Mouse (Mus musculus): ENCODE measurements at regions not wholly inside any gene's neighbourhood (a gene's known extent, or its start where the extent isn't known, plus 50 kb on each side); places are given as distances from the start of the nearest gene placed in this dataset.

- Histone ChIP-seq H3K4me2 (ENCODE audit: low read length) (no peak overlapping the region), H3K4me3 (replicated peaks; ENCODE audit: low read length) (no peak overlapping the region), H3K27ac (ENCODE audit: low read length) (no peak overlapping the region), H3K4me1 (replicated peaks; ENCODE audit: control insufficient read depth, insufficient read depth, low read length) (no peaks in the 10 kb centered on the region), H3K9ac (replicated peaks; ENCODE audit: low read depth, low read length) (no peak overlapping the region), H3K27me3 (replicated peaks; ENCODE audit: control insufficient read depth, insufficient read depth, low read length) (no peaks in the 10 kb centered on the region), H3K9me3 (ENCODE audit: control insufficient read depth, low read length) (no peaks in the 10 kb centered on the region), H3K36me3 (ENCODE audit: control insufficient read depth, insufficient read depth) (no peaks in the 10 kb centered on the region)
- ATAC-seq, result no peak
- 87% methylated on average over 8 of the region's 8 CpGs for WGBS
Measured at GRCm38 (mm10) chr10:118083721-118084075, 57.9 kb upstream of the Mdm1 start.

DNA sequence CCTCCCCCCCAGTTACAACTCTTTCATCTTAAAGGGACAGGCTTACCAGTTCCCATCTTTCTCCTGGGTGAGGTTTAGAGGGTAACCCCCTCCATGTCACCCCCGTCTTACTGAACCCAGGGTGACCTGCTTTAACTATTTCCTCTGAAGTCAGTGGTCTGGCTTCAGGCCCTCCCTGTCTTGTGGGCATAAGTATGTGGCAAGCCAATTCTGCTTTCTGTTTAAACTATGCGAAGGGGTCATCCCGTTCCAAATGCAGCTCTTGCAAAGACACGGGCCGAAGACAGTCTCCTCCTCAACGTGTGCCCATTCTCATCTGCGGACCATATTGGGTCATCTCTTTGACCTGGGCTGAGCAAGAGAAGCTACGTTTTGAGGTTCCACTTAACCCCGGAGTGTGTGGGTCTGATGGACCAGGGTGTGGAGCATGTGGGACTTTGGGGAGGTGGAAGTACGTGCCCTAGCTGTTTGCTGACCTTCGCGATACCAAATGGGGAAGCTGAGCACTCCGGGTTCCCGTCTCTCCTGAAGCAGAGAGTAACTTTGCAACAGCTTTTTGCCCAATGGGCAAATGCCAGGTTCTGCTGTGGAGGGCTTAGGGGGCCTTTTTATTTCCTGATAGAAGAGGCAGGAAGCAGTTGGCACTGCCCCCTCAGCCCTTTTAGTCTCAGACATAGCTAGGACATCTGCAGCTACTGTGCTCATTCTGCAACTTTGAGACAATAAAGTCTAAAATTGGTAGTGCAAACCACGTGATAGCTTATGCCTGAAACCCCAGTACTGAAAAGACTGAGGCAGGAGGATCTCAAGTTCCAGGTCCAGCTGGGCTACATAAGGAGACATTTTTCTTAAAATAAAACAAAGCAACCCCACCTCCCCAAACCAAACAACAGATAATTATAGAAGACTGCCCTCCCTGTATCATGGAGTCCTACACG lies 56.3 kb upstream of the Mdm1 start:
- no peak for ATAC-seq
- no peaks in the 10 kb centered on the region for H3K27me3 ChIP-seq (replicated peaks; ENCODE audit: control insufficient read depth, insufficient read depth, low read length)
- WGBS, result 94% methylated on average over 16 of the region's 16 CpGs

GRCm38 (mm10) chr10:118087570-118088340 lies 53.9 kb upstream of the Mdm1 start:
- Histone ChIP-seq H3K9me3 (ENCODE audit: control insufficient read depth, low read length) (no peaks in the 10 kb centered on the region), H3K27ac (ENCODE audit: low read length) (no peak overlapping the region), H3K27me3 (replicated peaks; ENCODE audit: control insufficient read depth, insufficient read depth, low read length) (no peaks in the 10 kb centered on the region), H3K9ac (replicated peaks; ENCODE audit: low read depth, low read length) (no peak overlapping the region), H3K4me1 (replicated peaks; ENCODE audit: control insufficient read depth, insufficient read depth, low read length) (no peaks in the 10 kb centered on the region), H3K36me3 (ENCODE audit: control insufficient read depth, insufficient read depth) (no peaks in the 10 kb centered on the region), H3K4me2 (ENCODE audit: low read length) (peak overlapping the region; percentile 9), H3K4me3 (replicated peaks; ENCODE audit: low read length) (no peak overlapping the region)
- ATAC-seq, result peak; percentile 49; the same call in 1 of the 2 replicates
- WGBS, result 15% methylated on average over 12 of the region's 12 CpGs

More for the DNA sequence above, 56.3 kb upstream of the Mdm1 start:
- no peaks in the 10 kb centered on the region for H3K36me3 ChIP-seq (ENCODE audit: control insufficient read depth, insufficient read depth)
- no peak overlapping the region for H3K27ac ChIP-seq (ENCODE audit: low read length)
- no peak overlapping the region for H3K9ac ChIP-seq (replicated peaks; ENCODE audit: low read depth, low read length)
- H3K4me2 ChIP-seq (ENCODE audit: low read length), result no peak overlapping the region
- H3K9me3 ChIP-seq (ENCODE audit: control insufficient read depth, low read length), result no peaks in the 10 kb centered on the region
- H3K4me3 ChIP-seq (replicated peaks; ENCODE audit: low read length), result no peak overlapping the region
- no peaks in the 10 kb centered on the region for H3K4me1 ChIP-seq (replicated peaks; ENCODE audit: control insufficient read depth, insufficient read depth, low read length)

GRCm38 (mm10) chr10:118088499-118088898 lies 53.1 kb upstream of the Mdm1 start:
- no peak overlapping the region for H3K27ac ChIP-seq (ENCODE audit: low read length)
- H3K4me2 ChIP-seq (ENCODE audit: low read length), result peak overlapping the region; percentile 9; the same call in 1 of the 2 replicates
- no peaks in the 10 kb centered on the region for H3K9me3 ChIP-seq (ENCODE audit: control insufficient read depth, low read length)
- 5% methylated on average over 2 of the region's 2 CpGs for WGBS
- ATAC-seq, result no peak
- H3K4me3 ChIP-seq (replicated peaks; ENCODE audit: low read length), result no peak overlapping the region
- H3K9ac ChIP-seq (replicated peaks; ENCODE audit: low read depth, low read length), result no peak overlapping the region
- no peaks in the 10 kb centered on the region for H3K36me3 ChIP-seq (ENCODE audit: control insufficient read depth, insufficient read depth)
- H3K27me3 ChIP-seq (replicated peaks; ENCODE audit: control insufficient read depth, insufficient read depth, low read length), result no peaks in the 10 kb centered on the region
- H3K4me1 ChIP-seq (replicated peaks; ENCODE audit: control insufficient read depth, insufficient read depth, low read length), result no peaks in the 10 kb centered on the region

- H3K4me2 ChIP-seq (ENCODE audit: low read length), result no peak overlapping the region
- no peaks in the 10 kb centered on the region for H3K36me3 ChIP-seq (ENCODE audit: control insufficient read depth, insufficient read depth)
- no peaks in the 10 kb centered on the region for H3K27me3 ChIP-seq (replicated peaks; ENCODE audit: control insufficient read depth, insufficient read depth, low read length)
- WGBS, result 78% methylated on average over 6 of the region's 6 CpGs
- no peak overlapping the region for H3K4me3 ChIP-seq (replicated peaks; ENCODE audit: low read length)
- H3K4me1 ChIP-seq (replicated peaks; ENCODE audit: control insufficient read depth, insufficient read depth, low read length), result no peaks in the 10 kb centered on the region
- H3K9ac ChIP-seq (replicated peaks; ENCODE audit: low read depth, low read length), result no peak overlapping the region
- ATAC-seq, result no peak
- no peak overlapping the region for H3K27ac ChIP-seq (ENCODE audit: low read length)
- no peaks in the 10 kb centered on the region for H3K9me3 ChIP-seq (ENCODE audit: control insufficient read depth, low read length)
Measured at GRCm38 (mm10) chr10:118089879-118090278, 51.7 kb upstream of the Mdm1 start.

GRCm38 (mm10) chr10:118091476-118091875 lies 50.1 kb upstream of the Mdm1 start:
- WGBS, result 95% methylated on average over 12 of the region's 12 CpGs
- ATAC-seq, result no peak
- no peaks in the 10 kb centered on the region for H3K36me3 ChIP-seq (ENCODE audit: control insufficient read depth, insufficient read depth)

More at GRCm38 (mm10) chr10:118091476-118091875, 50.1 kb upstream of the Mdm1 start:
- Histone ChIP-seq H3K27me3 (replicated peaks; ENCODE audit: control insufficient read depth, insufficient read depth, low read length) (no peaks in the 10 kb centered on the region), H3K4me2 (ENCODE audit: low read length) (no peak overlapping the region), H3K9ac (replicated peaks; ENCODE audit: low read depth, low read length) (no peak overlapping the region), H3K27ac (ENCODE audit: low read length) (no peak overlapping the region), H3K9me3 (ENCODE audit: control insufficient read depth, low read length) (no peaks in the 10 kb centered on the region), H3K4me3 (replicated peaks; ENCODE audit: low read length) (no peak overlapping the region), H3K4me1 (replicated peaks; ENCODE audit: control insufficient read depth, insufficient read depth, low read length) (no peaks in the 10 kb centered on the region)

All from forebrain, embryonic 16.5 days (tissue).